Mouse (Mus musculus) spleen, adult 2 months (tissue): Measurements from ENCODE around the gene Bmpr1b.

Source experiments
- CTCF ChIP-seq: fragments of 200-500 bp; IDR thresholded peaks from 2 replicates; pipeline ENCODE4 v1.5.1; 2011; ENCODE audit warnings: mild to moderate bottlenecking, inconsistent platforms; ENCODE audit not compliant: insufficient read depth, insufficient read length, insufficient replicate concordance; ENCODE audit errors: extremely low read depth
- POLR2A ChIP-seq: fragments of 200-500 bp; IDR thresholded peaks from 2 replicates; pipeline ENCODE4 v1.6.1; 2011; ENCODE audit warnings: low read depth, low read length, inconsistent platforms

DNA sequence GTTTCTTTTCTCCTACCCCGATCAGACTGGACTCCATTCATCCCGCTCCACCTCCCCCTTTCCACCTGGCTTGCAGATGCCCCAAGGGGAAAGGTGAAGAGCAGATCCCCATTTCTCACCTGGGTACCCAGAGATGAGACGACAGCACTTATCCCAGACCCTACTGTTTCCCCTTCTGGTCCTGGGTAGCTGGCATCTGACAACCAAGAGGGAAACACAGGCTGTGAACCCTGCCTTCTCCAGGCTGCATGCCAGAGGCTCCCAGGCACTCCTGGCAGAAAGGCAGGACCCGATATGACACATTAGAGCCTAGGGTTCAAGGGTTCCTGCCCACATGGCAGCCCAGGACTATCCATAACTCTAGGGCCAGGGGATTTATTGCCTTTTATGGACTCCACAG, 56.0 kb downstream of the Bmpr1b start:
- TF ChIP-seq POLR2A, result no peak
- no peak for TF ChIP-seq CTCF
